Mouse (Mus musculus) urinary bladder, postnatal 0 days (tissue): Measurements from ENCODE around the gene Rpl18. TPM values are rescaled to one million over a fixed set of nuclear protein-coding genes. Genes with fewer than 3 reads are reported as not detected.

Experiments used
- polyA plus RNA-seq: library from polyadenylated mRNA; unstranded; fragments of >200 nt; fragmentation: Nextera tagmentation; extraction: Ambion mirVana; gene quantifications from 2 replicates; pipeline ENCODE4 v1.2.1, GENCODE M21; 2015

Rpl18 gene
- polyA plus RNA-seq = 683 and 783 TPM in 2 replicates

GRCm38 (mm10) chr7:45715090-45715708 lies at the start of gene Rpl18:
Rpl18 (plus strand) TSS chr7:45715457.

DNA sequence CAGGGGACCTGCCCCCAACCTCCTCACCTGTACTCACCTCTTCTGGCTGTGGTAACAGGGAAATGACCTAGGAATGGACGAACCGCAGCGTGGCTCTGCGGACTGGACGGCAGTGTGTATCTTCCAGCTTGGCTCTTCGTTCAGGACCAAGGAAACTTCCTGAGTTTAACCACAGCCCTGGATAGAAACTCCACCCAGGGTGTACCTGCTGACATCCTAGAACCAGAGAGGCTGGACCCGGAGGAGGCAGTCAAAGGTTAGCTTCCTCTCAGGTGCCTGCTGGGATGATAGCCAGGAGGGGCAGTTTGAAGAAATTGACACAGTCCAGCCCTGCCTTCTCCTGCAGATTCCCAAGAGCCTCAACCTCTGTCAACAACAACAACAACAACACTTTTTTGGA lies 49.1 kb upstream of the Rpl18 start, which contains the start of gene Fut2:
Gene Fut2, minus strand, starts transcription at position 234 of the 400 bp plus-strand sequence.

GRCm38 (mm10) chr7:45683396-45684050 lies 31.7 kb upstream of the Rpl18 start, which contains the start of gene Ntn5:
Ntn5 (plus strand) TSS chr7:45684022.

DNA sequence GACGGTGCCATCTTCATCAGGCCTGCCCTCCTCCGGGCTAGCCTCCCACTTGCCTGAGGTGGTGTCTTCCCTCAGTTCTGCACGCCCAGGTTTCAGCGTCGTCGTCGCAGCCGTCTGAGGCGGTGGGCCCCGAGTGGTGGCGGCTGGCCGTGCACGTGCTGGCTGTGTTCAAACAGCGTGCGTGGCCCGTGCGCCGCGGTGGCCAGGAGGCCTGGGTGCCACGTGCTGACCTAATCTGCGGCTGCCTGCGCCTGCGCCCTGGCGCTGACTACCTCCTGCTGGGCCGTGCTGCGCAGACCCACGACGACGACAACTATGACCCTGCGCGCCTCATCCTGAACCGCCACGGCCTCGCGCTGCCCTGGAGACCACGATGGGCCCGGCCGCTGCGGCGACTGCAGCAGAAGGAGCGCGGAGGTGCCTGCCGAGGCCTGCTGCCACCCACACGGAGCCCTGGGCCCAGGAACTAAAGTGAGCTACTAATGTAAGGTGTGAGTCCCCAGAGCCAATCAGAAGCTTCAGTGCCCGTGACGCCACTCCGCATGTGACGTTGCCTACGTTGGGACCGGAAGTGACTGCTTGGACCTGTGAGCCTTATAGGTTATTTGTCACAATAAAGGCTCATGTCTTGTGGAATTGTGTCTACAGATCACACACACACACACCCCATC lies 21.2 kb upstream of the Rpl18 start, which contains the start of gene Sec1:
Gene Sec1, minus strand, starts transcription at position 482 of the 671 bp plus-strand sequence.

GRCm38 (mm10) chr7:45699523-45700141 lies 15.6 kb upstream of the Rpl18 start, which contains the start of gene Car11:
Car11 (plus strand) TSS chr7:45699843.

DNA sequence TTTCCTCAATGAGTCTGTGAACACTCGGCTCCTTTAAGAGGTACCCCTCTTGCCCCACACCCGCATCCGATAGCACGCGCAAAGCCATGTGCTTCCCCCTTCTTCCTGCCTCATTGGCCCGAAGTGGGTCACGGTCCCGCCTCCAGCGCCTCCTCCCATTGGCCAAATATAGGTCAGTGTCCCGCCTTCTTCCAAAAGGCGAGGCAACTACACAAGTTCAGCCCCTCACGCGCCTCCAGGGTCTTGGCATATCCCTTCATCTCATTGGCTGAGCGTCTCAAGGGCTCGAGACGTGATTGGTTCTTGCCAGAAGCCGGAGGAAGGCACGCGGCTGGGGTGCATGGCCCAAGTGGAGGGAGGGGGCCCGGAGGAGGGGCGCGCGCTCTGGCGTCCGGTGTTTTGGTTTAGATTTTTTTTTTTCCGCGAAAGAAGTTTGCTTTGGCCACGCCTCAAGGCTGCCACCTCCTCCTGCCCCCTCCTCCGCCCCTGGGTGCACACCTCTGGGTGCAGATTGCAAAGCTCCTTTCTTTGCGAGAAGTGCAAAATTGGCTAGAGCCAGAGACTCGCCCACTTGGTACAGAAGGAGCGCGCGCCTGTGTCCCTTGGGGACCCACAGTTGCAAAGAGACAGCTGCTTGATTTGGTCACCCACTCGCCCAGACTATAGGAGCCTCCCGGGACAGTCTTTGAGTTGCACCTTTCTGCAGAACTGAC lies 10.4 kb upstream of the Rpl18 start, which contains the start of gene Dbp:
Gene Dbp, plus strand, starts transcription at position 359 of the 713 bp plus-strand sequence.

DNA sequence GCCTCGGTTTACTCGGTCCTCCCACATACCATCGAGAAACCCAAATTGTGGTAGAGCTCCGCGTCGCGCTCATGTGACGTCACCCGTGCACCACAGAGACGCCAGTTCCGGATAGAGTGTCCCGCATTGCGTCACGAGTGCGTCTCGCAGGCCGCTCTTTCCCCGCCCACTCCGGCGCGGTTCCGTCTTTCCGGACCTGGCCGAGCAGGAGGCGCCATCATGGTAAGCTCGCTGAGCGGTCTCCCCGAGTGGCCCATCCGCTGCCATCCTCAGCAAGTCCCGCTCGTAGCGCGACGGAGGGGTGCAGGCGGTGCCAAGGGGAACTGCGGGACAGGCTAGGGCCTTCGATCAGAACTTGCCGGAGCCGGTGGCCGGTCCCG lies 2.7 kb downstream of the Rpl18 start, which contains the start of gene Sphk2:
Gene Sphk2, minus strand, starts transcription at position 85 of the 380 bp plus-strand sequence.

GRCm38 (mm10) chr7:45720413-45721233 lies 5.4 kb downstream of the Rpl18 start, which contains the start of gene Fam83e:
Fam83e (plus strand) TSS chr7:45721212.

DNA sequence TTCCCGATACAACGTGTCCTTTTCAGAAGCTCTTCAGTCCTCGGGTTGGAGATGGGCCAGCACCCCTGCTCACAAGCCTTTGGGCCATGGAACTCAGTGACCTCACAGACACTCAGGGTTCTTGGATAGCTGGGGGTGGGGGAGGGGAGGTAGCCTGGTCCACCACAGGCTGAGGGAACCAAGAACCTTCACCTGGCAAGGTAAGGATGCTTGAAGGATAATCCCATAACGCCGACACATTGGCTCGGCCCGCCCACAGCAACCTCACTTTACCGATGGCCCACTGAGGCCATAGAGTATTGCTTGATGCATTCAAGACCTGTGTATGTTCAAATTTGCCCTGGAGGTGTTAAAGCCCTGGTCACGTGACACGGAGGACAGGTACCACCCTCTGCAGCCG lies 10.5 kb downstream of the Rpl18 start, which contains the start of gene Spaca4:
Gene Spaca4, minus strand, starts transcription at position 101 of the 400 bp plus-strand sequence.

Other genes starting within 250 kb of the Rpl18 start
- gene Bax, start 248.6 kb upstream of the Rpl18 start, polyA plus RNA-seq = 169 and 185 TPM in 2 replicates
- 0.48 and 0.69 TPM in 2 replicates for gene Tulp2, start 233.6 kb upstream of the Rpl18 start, polyA plus RNA-seq
- gene Gm45808, start 228.6 kb upstream of the Rpl18 start, polyA plus RNA-seq = not detected in 2 replicates
- gene Dhdh, start 226.7 kb upstream of the Rpl18 start, polyA plus RNA-seq = 2.6 and 3.0 TPM in 2 replicates
- 170 and 174 TPM in 2 replicates for gene Nucb1, start 205.1 kb upstream of the Rpl18 start, polyA plus RNA-seq
- gene Ppp1r15a, start 189.2 kb upstream of the Rpl18 start, polyA plus RNA-seq = 18.5 and 26.0 TPM in 2 replicates
- 2.5 and 2.8 TPM in 2 replicates for gene Plekha4, start 189.1 kb upstream of the Rpl18 start, polyA plus RNA-seq
- gene Hsd17b14, start 160.6 kb upstream of the Rpl18 start, polyA plus RNA-seq = 15.2 and 15.7 TPM in 2 replicates
- gene Bcat2, start 145.3 kb upstream of the Rpl18 start, polyA plus RNA-seq = 28.3 TPM in 2 replicates
- 0.17 and 0.23 TPM in 2 replicates for gene Fgf21, start 100.0 kb upstream of the Rpl18 start, polyA plus RNA-seq
- gene Fut1, start 98.2 kb upstream of the Rpl18 start, polyA plus RNA-seq = not detected in 2 replicates
- 0.17 TPM in 1 of 2 replicates, not detected in the other for gene Izumo1, start 93.6 kb upstream of the Rpl18 start, polyA plus RNA-seq
- gene Rasip1, start 88.0 kb upstream of the Rpl18 start, polyA plus RNA-seq = 3.9 and 4.1 TPM in 2 replicates
- gene Mamstr, start 75.5 kb upstream of the Rpl18 start, polyA plus RNA-seq = 4.6 and 5.5 TPM in 2 replicates
- 2.7 and 2.9 TPM in 2 replicates for gene Fut2, start 49.1 kb upstream of the Rpl18 start, polyA plus RNA-seq
- not detected in 2 replicates for gene Ntn5, start 31.4 kb upstream of the Rpl18 start, polyA plus RNA-seq
- gene Sec1, start 21.1 kb upstream of the Rpl18 start, polyA plus RNA-seq = 0.10 TPM in 1 of 2 replicates, not detected in the other
- 3.4 and 4.0 TPM in 2 replicates for gene Car11, start 15.6 kb upstream of the Rpl18 start, polyA plus RNA-seq
- gene Dbp, start 10.4 kb upstream of the Rpl18 start, polyA plus RNA-seq = 4.3 and 5.1 TPM in 2 replicates
- gene Sphk2, start 2.5 kb downstream of the Rpl18 start, polyA plus RNA-seq = 15.2 and 16.7 TPM in 2 replicates
- 0.64 and 0.82 TPM in 2 replicates for gene Fam83e, start 5.8 kb downstream of the Rpl18 start, polyA plus RNA-seq
- not detected in 2 replicates for gene Spaca4, start 10.4 kb downstream of the Rpl18 start, polyA plus RNA-seq
- gene Lmtk3, start 68.3 kb downstream of the Rpl18 start, polyA plus RNA-seq = 0.10 and 0.21 TPM in 2 replicates
- 0.40 and 0.69 TPM in 2 replicates for gene Sult2b1, start 69.2 kb downstream of the Rpl18 start, polyA plus RNA-seq
- gene Cyth2, start 99.1 kb downstream of the Rpl18 start, polyA plus RNA-seq = 49.2 and 49.5 TPM in 2 replicates
- 0.16 and 0.28 TPM in 2 replicates for gene Kcnj14, start 109.3 kb downstream of the Rpl18 start, polyA plus RNA-seq
- gene Grwd1, start 115.5 kb downstream of the Rpl18 start, polyA plus RNA-seq = 27.8 and 30.1 TPM in 2 replicates
- gene Kdelr1, start 157.3 kb downstream of the Rpl18 start, polyA plus RNA-seq = 59.9 and 61.7 TPM in 2 replicates
- 0.65 and 0.74 TPM in 2 replicates for gene Grin2d, start 162.9 kb downstream of the Rpl18 start, polyA plus RNA-seq
- gene Syngr4, start 181.3 kb downstream of the Rpl18 start, polyA plus RNA-seq = 0.39 and 0.41 TPM in 2 replicates
- gene Tmem143, start 181.5 kb downstream of the Rpl18 start, polyA plus RNA-seq = 3.6 and 4.0 TPM in 2 replicates
- gene Emp3, start 205.9 kb downstream of the Rpl18 start, polyA plus RNA-seq = 311 and 437 TPM in 2 replicates
- gene Ccdc114, start 208.6 kb downstream of the Rpl18 start, polyA plus RNA-seq = 1.4 and 1.5 TPM in 2 replicates